Mouse (Mus musculus): ENCODE data around the gene Il2rg.

GRCm38 (mm10) chrX:101301654-101302053, 33.6 kb upstream of the Il2rg start:
- no peak for TF ChIP-seq CTCF (IDR thresholded peaks at IDR 0.05; ENCODE audit: low read depth)
- no peak for TF ChIP-seq EP300 (optimal IDR thresholded peaks at IDR 0.05)

Data from stomach, postnatal 0 days (tissue).